ENCODE assay signal across 15 mouse cellular contexts in the genomic region with DNA sequence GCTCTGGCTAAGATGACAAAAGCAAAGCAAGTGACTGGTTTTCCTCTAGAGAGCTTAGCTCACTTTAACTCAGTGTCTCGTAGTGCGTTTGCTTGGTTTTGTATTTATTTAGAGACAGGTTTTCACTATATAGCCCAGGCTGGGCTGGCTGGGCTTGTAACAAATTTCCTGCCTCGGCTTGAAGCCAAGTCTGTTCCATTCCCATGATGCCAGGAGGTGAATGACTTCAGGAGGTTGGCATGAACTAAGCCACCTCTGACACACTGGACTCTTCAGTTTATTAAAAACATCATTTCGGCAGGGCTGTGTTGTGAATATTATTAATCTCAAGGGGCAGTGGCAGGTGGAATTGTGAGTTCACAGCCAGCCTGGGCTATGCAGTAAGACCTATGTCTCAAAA. TPM values are rescaled to one million over a fixed set of nuclear protein-coding genes. Genes with fewer than 3 reads are reported as not detected.
DNase-seq lines count a peak whose midpoint lies in the region; ATAC-seq and TF ChIP-seq lines count a peak whose summit lies in the region.
"Had no signal": no experiment of that assay in that cellular context is flagged by ENCODE, and none has a peak within 500 bp of the region (broad histone marks: within the 10 kb centered on the region; RNA-seq: fewer than 3 reads in every experiment).

No protein-coding gene starts in this region.

- no peak for TF ChIP-seq POLR2A in heart, adult 2 months (IDR thresholded peaks at IDR 0.05; ENCODE audit: insufficient read depth, low read depth, low read length)

- intact Hi-C loops in heart, adult 2 months (cut with DNase I): no loop called here
- intact Hi-C loops in heart, postnatal 10 days (cut with DNase I): no loop called here

- H3K36me3 ChIP-seq in heart, adult 2 months (ENCODE audit: control insufficient read depth, insufficient read depth, low read length): peaks cover 5% of the 10 kb centered on the region; the same call in 1 of the 2 replicates
- H3K36me3 ChIP-seq in kidney, embryonic 16.5 days (ENCODE audit: insufficient read depth, low read length): no peaks in the 10 kb centered on the region
- no peaks in the 10 kb centered on the region for H3K36me3 ChIP-seq in midbrain, embryonic 11.5 days (ENCODE audit: control insufficient read depth, insufficient read depth, low read length)
- H3K36me3 ChIP-seq: embryonic facial prominence, embryonic 13.5 days; liver, embryonic 12.5 days had no signal

- H3K27ac ChIP-seq in heart, adult 2 months: peak overlapping the region; percentile 55
- H3K27ac ChIP-seq in kidney, embryonic 16.5 days (ENCODE audit: low read length): no peak overlapping the region
- peak overlapping the region; percentile 73 for H3K27ac ChIP-seq in brown adipose tissue, adult 24 weeks (replicated peaks; ENCODE audit: low read depth, low read length)
- no peak overlapping the region for H3K27ac ChIP-seq in midbrain, embryonic 11.5 days (ENCODE audit: low read depth, low read length)
- H3K27ac ChIP-seq: embryonic facial prominence, embryonic 13.5 days; layer of hippocampus, adult 2 months; left cerebral cortex, adult 2 months; liver, embryonic 12.5 days had no signal

- H3K9ac ChIP-seq in heart, adult 2 months (ENCODE audit: low read depth, low read length): no peak overlapping the region
- H3K9ac ChIP-seq in kidney, embryonic 16.5 days (replicated peaks; ENCODE audit: low read length): no peak overlapping the region
- H3K9ac ChIP-seq in midbrain, embryonic 11.5 days (ENCODE audit: low read length): no peak overlapping the region
- H3K9ac ChIP-seq: embryonic facial prominence, embryonic 13.5 days; liver, embryonic 12.5 days had no signal

- no peak overlapping the region for H3K4me3 ChIP-seq in heart, adult 2 months
- no peak overlapping the region for H3K4me3 ChIP-seq in kidney, embryonic 16.5 days (ENCODE audit: low read length)
- H3K4me3 ChIP-seq in brown adipose tissue, adult 24 weeks (ENCODE audit: insufficient read depth, low read depth, low read length): no peak overlapping the region
- no peak overlapping the region for H3K4me3 ChIP-seq in midbrain, embryonic 11.5 days (ENCODE audit: low read depth, low read length)
- H3K4me3 ChIP-seq: embryonic facial prominence, embryonic 13.5 days; layer of hippocampus, adult 2 months; left cerebral cortex, adult 2 months; liver, embryonic 12.5 days; myocyte had no signal

- peak in 1 of 2 experiments; percentile 29 for DNase-seq in heart, adult 2 months
- no peak for DNase-seq in heart, adult 8-10 months (ENCODE audit: low spot score)
- DNase-seq in kidney, postnatal 25 days: peak; percentile 66 to 73
- DNase-seq in heart, postnatal 10 days: peak; percentile 52 to 57
- no peak for DNase-seq in ovary, postnatal 36 days (ENCODE audit: low spot score)
- no peak for DNase-seq in midbrain, embryonic 11.5 days (ENCODE audit: low spot score, missing footprints)
- DNase-seq: adrenal gland, adult 8-10 months had no signal

- WGBS in heart, adult 2 months: 36% methylated on average over 4 of the region's 4 CpGs
- 83% methylated on average over 4 of the region's 4 CpGs for WGBS in kidney, embryonic 16.5 days
- 89% methylated on average over 4 of the region's 4 CpGs for WGBS in midbrain, embryonic 11.5 days

- no peak for TF ChIP-seq CTCF in heart, adult 2 months (IDR thresholded peaks at IDR 0.05)

- H3K9me3 ChIP-seq in kidney, embryonic 16.5 days (ENCODE audit: low read length): no peaks in the 10 kb centered on the region
- no peaks in the 10 kb centered on the region for H3K9me3 ChIP-seq in midbrain, embryonic 11.5 days (ENCODE audit: control insufficient read depth, low read length)
- H3K9me3 ChIP-seq: embryonic facial prominence, embryonic 13.5 days; liver, embryonic 12.5 days had no signal

- H3K4me1 ChIP-seq in heart, adult 2 months (ENCODE audit: control insufficient read depth, insufficient read depth, low read length): peaks cover 6% of the 10 kb centered on the region
- peaks cover 2% of the 10 kb centered on the region; the same call in 1 of the 2 replicates for H3K4me1 ChIP-seq in kidney, embryonic 16.5 days (ENCODE audit: insufficient read depth, low read length)
- H3K4me1 ChIP-seq in brown adipose tissue, adult 24 weeks (ENCODE audit: control insufficient read depth, insufficient read depth, insufficient read length, low read length): peaks cover 15% of the 10 kb centered on the region; the same call in 1 of the 2 replicates
- peaks cover under 1% of the 10 kb centered on the region for H3K4me1 ChIP-seq in midbrain, embryonic 11.5 days (ENCODE audit: control insufficient read depth, insufficient read depth, low read length)

- TF ChIP-seq EP300 in heart, adult 2 months (IDR thresholded peaks at IDR 0.05; ENCODE audit: insufficient read depth, low read depth, low read length): no peak

- H3K79me2 ChIP-seq in heart, adult 2 months (replicated peaks; ENCODE audit: control insufficient read depth, insufficient read depth, low read length): no peaks in the 10 kb centered on the region

- no peak overlapping the region for H3K4me2 ChIP-seq in kidney, embryonic 16.5 days (replicated peaks; ENCODE audit: low read depth, low read length)
- H3K4me2 ChIP-seq in midbrain, embryonic 11.5 days: no peak overlapping the region
- H3K4me2 ChIP-seq: embryonic facial prominence, embryonic 13.5 days; liver, embryonic 12.5 days had no signal

- ATAC-seq in kidney, embryonic 16.5 days (ENCODE audit: low FRiP score, low TSS enrichment): no peak
- no peak for ATAC-seq in midbrain, embryonic 11.5 days (ENCODE audit: low FRiP score)
- ATAC-seq: liver, embryonic 12.5 days had no signal

- H3K27me3 ChIP-seq in heart, adult 2 months (ENCODE audit: control insufficient read depth, insufficient read depth, low read length): no peaks in the 10 kb centered on the region
- no peaks in the 10 kb centered on the region for H3K27me3 ChIP-seq in kidney, embryonic 16.5 days (ENCODE audit: insufficient read depth, low read length)
- H3K27me3 ChIP-seq in midbrain, embryonic 11.5 days (ENCODE audit: control insufficient read depth, insufficient read depth, low read length): no peaks in the 10 kb centered on the region
- H3K27me3 ChIP-seq: embryonic facial prominence, embryonic 13.5 days; liver, embryonic 12.5 days had no signal

RNA-seq across cellular contexts. Expression of a gene that starts 5.8 kb away (rescaled TPM):
- total RNA-seq in heart, adult 2 months (2021): 100 to 1,000 TPM; 383 to 456 TPM
- polyA plus RNA-seq in heart, adult 2 months (2012; rRNA removed): 365 and 457 TPM in 2 replicates
- total RNA-seq in heart, adult 8-10 months (2022): 100 to 1,000 TPM; 404 to 453 (median 416) TPM
- polyA plus RNA-seq in kidney, embryonic 16.5 days (2015; fragmentation: Nextera tagmentation; extraction: Ambion mirVana): 112 and 121 TPM in 2 replicates
- polyA plus RNA-seq in brown adipose tissue, adult 24 weeks (2012; ENCODE audit: insufficient read depth, insufficient read length, missing spikeins): 452 and 487 TPM in 2 replicates
- total RNA-seq in heart, postnatal 10 days (2021): 100 to 1,000 TPM; 282 to 297 TPM
- 53.5 and 58.8 TPM in 2 replicates for polyA plus RNA-seq in midbrain, embryonic 11.5 days (2014; fragmentation: Nextera tagmentation; extraction: Ambion mirVana)

RNA-seq across cellular contexts. Expression of a gene that starts 5.9 kb away (rescaled TPM):
- 10 to 100 TPM; 12.0 to 13.1 TPM for total RNA-seq in heart, adult 2 months (2021)
- polyA plus RNA-seq in heart, adult 2 months (2012; rRNA removed): 8.0 and 14.5 TPM in 2 replicates
- 10 to 100 TPM; 11.3 to 14.2 (median 13.3) TPM for total RNA-seq in heart, adult 8-10 months (2022)
- polyA plus RNA-seq in kidney, embryonic 16.5 days (2015; fragmentation: Nextera tagmentation; extraction: Ambion mirVana): 62.1 and 62.5 TPM in 2 replicates
- polyA plus RNA-seq in brown adipose tissue, adult 24 weeks (2012; ENCODE audit: insufficient read depth, insufficient read length, missing spikeins): 16.2 and 19.9 TPM in 2 replicates
- total RNA-seq in heart, postnatal 10 days (2021): 10 to 100 TPM; 17.8 to 18.0 TPM
- polyA plus RNA-seq in midbrain, embryonic 11.5 days (2014; fragmentation: Nextera tagmentation; extraction: Ambion mirVana): 79.6 and 80.9 TPM in 2 replicates

RNA-seq across cellular contexts. Expression of a gene that starts 19.3 kb away (rescaled TPM):
- under 1 TPM in 1 of 2 experiments, not detected in 1; 0.05 TPM for total RNA-seq in heart, adult 2 months (2021)
- 0.04 TPM in 1 of 2 replicates, not detected in the other for polyA plus RNA-seq in heart, adult 2 months (2012; rRNA removed)
- total RNA-seq in heart, adult 8-10 months (2022): not detected
- 0.76 and 1.4 TPM in 2 replicates for polyA plus RNA-seq in kidney, embryonic 16.5 days (2015; fragmentation: Nextera tagmentation; extraction: Ambion mirVana)
- polyA plus RNA-seq in brown adipose tissue, adult 24 weeks (2012; ENCODE audit: insufficient read depth, insufficient read length, missing spikeins): not detected in 2 replicates
- not detected for total RNA-seq in heart, postnatal 10 days (2021)
- 0.58 and 1.1 TPM in 2 replicates for polyA plus RNA-seq in midbrain, embryonic 11.5 days (2014; fragmentation: Nextera tagmentation; extraction: Ambion mirVana)
- total RNA-seq: common myeloid progenitor, adult 5-6 weeks had no signal
- polyA plus RNA-seq: myocyte had no signal

RNA-seq across cellular contexts. Expression of a gene that starts 24.1 kb away (rescaled TPM):
- 100 to 1,000 TPM; 111 to 126 TPM for total RNA-seq in heart, adult 2 months (2021)
- 30.7 and 50.1 TPM in 2 replicates for polyA plus RNA-seq in heart, adult 2 months (2012; rRNA removed)
- total RNA-seq in heart, adult 8-10 months (2022): 100 to 1,000 TPM; 108 to 118 (median 112) TPM
- polyA plus RNA-seq in kidney, embryonic 16.5 days (2015; fragmentation: Nextera tagmentation; extraction: Ambion mirVana): 14.2 and 17.1 TPM in 2 replicates
- 60.6 and 80.2 TPM in 2 replicates for polyA plus RNA-seq in brown adipose tissue, adult 24 weeks (2012; ENCODE audit: insufficient read depth, insufficient read length, missing spikeins)
- total RNA-seq in heart, postnatal 10 days (2021): 100 to 1,000 TPM; 178 to 179 TPM
- 25.0 and 26.1 TPM in 2 replicates for polyA plus RNA-seq in midbrain, embryonic 11.5 days (2014; fragmentation: Nextera tagmentation; extraction: Ambion mirVana)

Comparison
In these comparisons a context has a peak if more than half of its experiments do, and no peak if none do; other contexts are left out.
1. DNase-seq: peak in kidney, postnatal 25 days (2 of 2) and heart, postnatal 10 days (2 of 2); none in heart, adult 8-10 months (single experiment), ovary, postnatal 36 days (single experiment) and midbrain, embryonic 11.5 days (single experiment).
2. H3K27ac ChIP-seq: peak in heart, adult 2 months (single experiment) and brown adipose tissue, adult 24 weeks (single experiment); none in kidney, embryonic 16.5 days (single experiment) and midbrain, embryonic 11.5 days (single experiment).